Mouse (Mus musculus): ENCODE results near the gene Rab5b. TPM values are rescaled to one million over a fixed set of nuclear protein-coding genes. Genes with fewer than 3 reads are reported as not detected.
"Not testable (repeated sequence)": the region's sequence is repeated elsewhere in the genome, so short reads cannot be mapped to it uniquely, and the experiment has no call there.

Rab5b gene
- total and polyA plus RNA-seq, 2 experiments, result 74.0 to 80.5 TPM

- Histone ChIP-seq H3K27me3 (ENCODE audit: control insufficient read depth, insufficient read depth, low read length) (no peaks in the 10 kb centered on the region), H3K27ac (replicated peaks; ENCODE audit: insufficient read depth, low read depth, low read length) (no peak overlapping the region), H3K9ac (ENCODE audit: low read depth, low read length) (no peak overlapping the region), H3K79me2 (ENCODE audit: control insufficient read depth, insufficient read depth, low read length) (no peaks in the 10 kb centered on the region), H3K4me3 (ENCODE audit: insufficient read depth, low read depth, low read length) (no peak overlapping the region), H3K36me3 (ENCODE audit: control insufficient read depth, insufficient read depth, low read length) (no peaks in the 10 kb centered on the region), H3K4me1 (ENCODE audit: control insufficient read depth, insufficient read depth, low read length) (no peaks in the 10 kb centered on the region)
- TF ChIP-seq POLR2A (IDR thresholded peaks at IDR 0.05; ENCODE audit: extremely low read depth, insufficient read depth, low read length), result no peak
- TF ChIP-seq CTCF (IDR thresholded peaks at IDR 0.05; ENCODE audit: low read depth, low read length), result no peak
- DNase-seq (ENCODE audit: extremely low read depth, low read depth, low spot score), result no peak
- WGBS, result 86% methylated on average over 19 of the region's 19 CpGs
Observed at GRCm38 (mm10) chr10:128715559-128716537, 19.8 kb upstream of the Rab5b start.

GRCm38 (mm10) chr10:128711318-128711717 is 15.3 kb upstream of the Rab5b start:
- not testable (repeated sequence) for H3K79me2 ChIP-seq (ENCODE audit: control insufficient read depth, insufficient read depth, low read length); DNase-seq (ENCODE audit: extremely low read depth, low read depth, low spot score)

DNA sequence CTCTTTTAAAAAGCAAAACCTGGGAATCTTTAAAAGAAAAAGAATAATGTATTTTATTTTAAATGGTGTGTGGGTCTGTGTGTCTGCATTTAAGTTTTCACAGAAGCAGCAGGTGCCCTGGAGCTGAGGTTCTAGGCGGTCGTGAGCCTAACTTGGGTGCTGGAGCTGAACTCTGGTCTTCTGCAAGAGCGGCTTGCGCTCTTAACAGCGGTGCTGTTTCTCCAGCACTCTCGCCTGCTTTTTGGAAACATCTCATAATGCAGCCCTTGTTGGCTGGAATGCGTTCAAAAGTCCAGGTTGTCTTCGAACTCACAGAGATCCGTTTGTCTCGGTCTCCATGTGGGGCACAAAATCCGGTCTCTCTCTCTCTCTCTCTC is 9.2 kb upstream of the Rab5b start:
- H3K36me3 ChIP-seq (ENCODE audit: control insufficient read depth, insufficient read depth, low read length), result peaks cover 7% of the 10 kb centered on the region; the same call in 1 of the 2 replicates
- H3K79me2 ChIP-seq (ENCODE audit: control insufficient read depth, insufficient read depth, low read length), result no peaks in the 10 kb centered on the region
- WGBS, result 22% methylated on average over 11 of the region's 11 CpGs
- peaks cover 3% of the 10 kb centered on the region; the same call in 1 of the 2 replicates for H3K4me1 ChIP-seq (ENCODE audit: control insufficient read depth, insufficient read depth, low read length)
- H3K27ac ChIP-seq (replicated peaks; ENCODE audit: insufficient read depth, low read depth, low read length), result peak overlapping the region; percentile 11; the same call in 1 of the 2 replicates
- H3K9ac ChIP-seq (ENCODE audit: low read depth, low read length), result peak overlapping the region; percentile 69
- H3K27me3 ChIP-seq (ENCODE audit: control insufficient read depth, insufficient read depth, low read length), result no peaks in the 10 kb centered on the region
- H3K4me3 ChIP-seq (ENCODE audit: insufficient read depth, low read depth, low read length), result peak overlapping the region; percentile 27; the same call in 1 of the 2 replicates
- TF ChIP-seq POLR2A (IDR thresholded peaks at IDR 0.05; ENCODE audit: extremely low read depth, insufficient read depth, low read length), result no peak
- TF ChIP-seq CTCF (IDR thresholded peaks at IDR 0.05; ENCODE audit: low read depth, low read length), result no peak
- no peak for DNase-seq (ENCODE audit: extremely low read depth, low read depth, low spot score)

More at GRCm38 (mm10) chr10:128711318-128711717, 15.3 kb upstream of the Rab5b start:
- not testable (repeated sequence) for H3K4me1 ChIP-seq (ENCODE audit: control insufficient read depth, insufficient read depth, low read length); H3K27ac ChIP-seq (replicated peaks; ENCODE audit: insufficient read depth, low read depth, low read length); H3K9ac ChIP-seq (ENCODE audit: low read depth, low read length); H3K27me3 ChIP-seq (ENCODE audit: control insufficient read depth, insufficient read depth, low read length); H3K4me3 ChIP-seq (ENCODE audit: insufficient read depth, low read depth, low read length); H3K36me3 ChIP-seq (ENCODE audit: control insufficient read depth, insufficient read depth, low read length)
- WGBS, result 97% methylated on average over 7 of the region's 7 CpGs

- peak within 1 kb of the TSS; percentile 82 for H3K9ac ChIP-seq (ENCODE audit: low read depth, low read length)
- H3K27ac ChIP-seq (replicated peaks; ENCODE audit: insufficient read depth, low read depth, low read length), result peak within 1 kb of the TSS; percentile 84
- peaks cover 3% of the 10 kb centered on the region; the same call in 1 of the 2 replicates for H3K4me1 ChIP-seq (ENCODE audit: control insufficient read depth, insufficient read depth, low read length)
- H3K79me2 ChIP-seq (ENCODE audit: control insufficient read depth, insufficient read depth, low read length), result no peaks in the 10 kb centered on the region
- peak within 1 kb of the TSS; percentile 92 for H3K4me3 ChIP-seq (ENCODE audit: insufficient read depth, low read depth, low read length)
- WGBS, result under 1% methylated on average over 62 of the region's 62 CpGs
- H3K27me3 ChIP-seq (ENCODE audit: control insufficient read depth, insufficient read depth, low read length), result no peaks in the 10 kb centered on the region
- peak; percentile 73 for DNase-seq (ENCODE audit: extremely low read depth, low read depth, low spot score)
- peaks cover 7% of the 10 kb centered on the region; the same call in 1 of the 2 replicates for H3K36me3 ChIP-seq (ENCODE audit: control insufficient read depth, insufficient read depth, low read length)
- TF ChIP-seq CTCF (IDR thresholded peaks at IDR 0.05; ENCODE audit: low read depth, low read length) (no peak), POLR2A (IDR thresholded peaks at IDR 0.05; ENCODE audit: extremely low read depth, insufficient read depth, low read length) (peak; percentile 77)
Observed at GRCm38 (mm10) chr10:128704491-128705316, 8.6 kb upstream of the Rab5b start, which contains the start of gene Cdk2. Gene Cdk2, minus strand, starts transcription at chr10:128705031.

DNA sequence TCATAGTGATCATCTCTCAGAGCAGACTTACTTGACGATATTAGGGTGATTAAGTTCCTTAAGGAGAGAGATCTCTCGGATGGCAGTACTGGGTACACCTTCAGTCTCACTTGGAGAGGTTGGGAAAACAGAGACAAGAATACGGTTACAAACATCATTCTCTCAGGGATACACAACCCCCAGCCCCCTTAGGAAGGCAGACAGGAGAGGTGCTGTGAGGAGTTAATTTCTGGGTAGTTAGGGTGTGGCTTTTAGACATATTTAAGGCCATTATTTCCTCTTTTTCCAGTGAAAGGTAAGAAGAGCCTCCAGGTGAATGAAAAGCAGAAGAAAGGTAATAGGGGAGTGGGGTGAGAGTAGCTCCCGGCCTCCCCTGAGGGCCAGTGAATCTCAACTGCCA is 7.8 kb upstream of the Rab5b start, which contains the start of gene Pmel:
TSS of gene Pmel (plus strand) at position 301 of the 400 bp plus-strand sequence.
- peaks cover 3% of the 10 kb centered on the region; the same call in 1 of the 2 replicates for H3K4me1 ChIP-seq (ENCODE audit: control insufficient read depth, insufficient read depth, low read length)
- no peaks in the 10 kb centered on the region for H3K27me3 ChIP-seq (ENCODE audit: control insufficient read depth, insufficient read depth, low read length)
- no peak for TF ChIP-seq CTCF (IDR thresholded peaks at IDR 0.05; ENCODE audit: low read depth, low read length)
- WGBS, result 54% methylated on average over 4 of the region's 4 CpGs
- peak within 1 kb of the TSS; percentile 84 for H3K27ac ChIP-seq (replicated peaks; ENCODE audit: insufficient read depth, low read depth, low read length)
- peak within 1 kb of the TSS; percentile 92 for H3K4me3 ChIP-seq (ENCODE audit: insufficient read depth, low read depth, low read length)
- H3K79me2 ChIP-seq (ENCODE audit: control insufficient read depth, insufficient read depth, low read length), result no peaks in the 10 kb centered on the region
- peak within 1 kb of the TSS; percentile 82 for H3K9ac ChIP-seq (ENCODE audit: low read depth, low read length)
- H3K36me3 ChIP-seq (ENCODE audit: control insufficient read depth, insufficient read depth, low read length), result peaks cover 7% of the 10 kb centered on the region; the same call in 1 of the 2 replicates
- DNase-seq (ENCODE audit: extremely low read depth, low read depth, low spot score), result no peak

All from liver, adult 2 months (tissue).